Mouse (Mus musculus) small intestine, adult 2 months (tissue): ENCODE data around the gene Slc25a16. TPM values are rescaled to one million over a fixed set of nuclear protein-coding genes. Genes with fewer than 3 reads are reported as not detected.
A peak's percentile ranks its signal among the peaks of the same experiment; 100 is the strongest.

Source experiments
- H3K27ac ChIP-seq: fragments of 200-500 bp; 2 replicates; pipeline ENCODE4 v1.5.1; 2012; ENCODE audit warnings: low read depth, low read length, control low read depth, inconsistent platforms; ENCODE audit not compliant: insufficient read depth
- H3K27me3 ChIP-seq: fragments of 200-500 bp; 2 replicates; pipeline ENCODE4 v1.6.1; 2012; ENCODE audit warnings: mild to moderate bottlenecking, moderate library complexity, low read length, inconsistent platforms; ENCODE audit not compliant: control insufficient read depth, insufficient read depth
- H3K36me3 ChIP-seq: fragments of 200-500 bp; 2 replicates; pipeline ENCODE4 v1.6.1; 2012; ENCODE audit warnings: mild to moderate bottlenecking, low read length, control low read depth, inconsistent platforms; ENCODE audit not compliant: control insufficient read depth, insufficient read depth
- H3K4me1 ChIP-seq: fragments of 200-500 bp; 2 replicates; pipeline ENCODE4 v1.6.1; 2012; ENCODE audit warnings: low read length, inconsistent platforms, mixed read lengths; ENCODE audit not compliant: control insufficient read depth, insufficient read depth, insufficient read length
- H3K4me3 ChIP-seq: fragments of 200-500 bp; 2 replicates; pipeline ENCODE4 v1.5.1; 2012; ENCODE audit warnings: low read depth, mild to moderate bottlenecking, control low read depth, inconsistent platforms, low read length, moderate library complexity
- CTCF ChIP-seq: fragments of 200-500 bp; IDR thresholded peaks from 2 replicates; pipeline ENCODE4 v1.5.1; 2012; ENCODE audit warnings: low read depth, mild to moderate bottlenecking, control low read depth, inconsistent platforms, low read length, moderate library complexity, mixed read lengths; ENCODE audit not compliant: insufficient replicate concordance, insufficient read length; ENCODE audit errors: extremely low read depth
- POLR2A ChIP-seq: fragments of 200-500 bp; IDR thresholded peaks from 2 replicates; pipeline ENCODE4 v1.6.1; 2012; ENCODE audit warnings: low read depth, mild to moderate bottlenecking, control low read depth, inconsistent platforms, low read length, moderate library complexity
- WGBS: fragments of 180-500 bp; shearing (Covaris S2); methylation state at CpG from one replicate; pipeline ENCODE4 v1.1.7; 2018; 5-methylcytosine and 5-hydroxymethylcytosine counted together
- polyA plus RNA-seq: library from polyadenylated mRNA; depleted of rRNA; stranded (reverse); fragments of >200 nt; gene quantifications from 2 replicates; pipeline ENCODE4 v1.2.3, GENCODE M21; 2012; rRNA removed

The Slc25a16 gene
- polyA plus RNA-seq = 25.3 and 31.0 TPM in 2 replicates

DNA sequence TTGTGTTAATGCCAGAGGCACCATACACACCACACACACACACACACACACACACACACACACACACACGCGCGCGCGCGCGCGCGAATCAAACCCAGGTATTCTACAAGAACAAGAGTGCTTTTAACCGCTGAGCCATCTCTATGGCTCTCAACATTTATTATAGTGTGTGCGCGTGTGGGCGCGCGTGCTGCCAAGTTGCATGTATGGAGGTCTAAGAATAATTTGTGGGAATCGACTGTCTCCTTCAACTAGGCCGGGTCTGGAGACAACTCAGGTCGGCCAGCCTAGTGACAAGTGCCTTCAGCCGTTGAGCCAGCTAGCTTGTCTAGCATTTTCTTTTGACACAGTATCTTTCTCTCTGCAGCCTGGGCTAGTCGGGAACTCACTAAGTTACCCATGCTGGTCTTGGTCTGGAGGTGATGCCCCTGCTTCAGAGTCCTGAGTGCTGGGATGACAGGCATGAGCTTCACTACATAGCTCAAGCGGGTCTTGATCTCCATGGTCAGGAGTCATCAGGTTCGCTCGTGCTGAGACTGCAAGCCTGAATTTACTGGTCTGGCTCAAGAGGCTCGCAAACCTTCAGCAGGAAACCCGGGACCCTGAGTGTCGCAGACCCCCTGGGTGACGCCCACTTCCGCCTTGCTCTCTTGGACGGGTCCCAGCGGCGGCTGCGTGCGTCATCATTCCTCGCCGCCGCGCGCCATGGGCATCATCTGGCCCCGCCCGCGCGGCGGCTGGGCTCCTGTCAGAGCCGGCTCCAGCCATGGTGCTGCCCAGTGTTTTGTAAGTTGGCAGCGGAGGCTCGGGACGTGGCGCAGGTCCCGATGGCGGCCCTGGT, at the start of gene Slc25a16:
Gene Slc25a16 (plus strand): TSS at position 709 of the 841 bp plus-strand sequence.
- Histone ChIP-seq H3K4me3 (peak within 1 kb of the TSS; percentile 92), H3K4me1 (no peaks in the 10 kb centered on the region), H3K27me3 (no peaks in the 10 kb centered on the region), H3K27ac (peak within 1 kb of the TSS; percentile 54), H3K36me3 (no peaks in the 10 kb centered on the region)
- TF ChIP-seq CTCF = no peak
- peak; percentile 67; the same call in 1 of the 2 replicates for TF ChIP-seq POLR2A
- WGBS = 4% methylated on average over 50 of the region's 50 CpGs

DNA sequence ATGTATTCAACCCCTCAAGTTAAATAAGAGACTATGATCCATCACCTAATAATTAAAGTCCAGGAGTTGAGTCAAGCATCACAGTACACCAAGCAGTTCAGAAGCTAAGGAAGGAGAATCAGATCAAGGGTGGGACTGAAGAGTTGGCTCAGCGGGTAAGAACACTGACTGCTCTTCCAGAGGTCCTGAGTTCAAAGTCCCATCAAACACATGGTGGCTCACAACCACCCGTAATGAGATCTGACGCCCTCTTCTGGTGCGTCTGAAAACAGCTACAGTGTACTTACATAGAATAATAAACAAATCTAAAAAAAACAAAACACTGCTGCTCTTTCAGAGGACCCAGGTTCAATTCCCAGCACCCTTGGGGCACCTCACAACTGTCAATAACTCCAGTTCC, 45.6 kb upstream of the Slc25a16 start:
- H3K27me3 ChIP-seq = no peaks in the 10 kb centered on the region
- WGBS = 73% methylated on average over 4 of the region's 4 CpGs
- TF ChIP-seq CTCF (no peak), POLR2A (no peak)
- no peak overlapping the region for H3K27ac ChIP-seq
- H3K4me3 ChIP-seq = no peak overlapping the region
- no peaks in the 10 kb centered on the region for H3K36me3 ChIP-seq
- no peaks in the 10 kb centered on the region for H3K4me1 ChIP-seq

DNA sequence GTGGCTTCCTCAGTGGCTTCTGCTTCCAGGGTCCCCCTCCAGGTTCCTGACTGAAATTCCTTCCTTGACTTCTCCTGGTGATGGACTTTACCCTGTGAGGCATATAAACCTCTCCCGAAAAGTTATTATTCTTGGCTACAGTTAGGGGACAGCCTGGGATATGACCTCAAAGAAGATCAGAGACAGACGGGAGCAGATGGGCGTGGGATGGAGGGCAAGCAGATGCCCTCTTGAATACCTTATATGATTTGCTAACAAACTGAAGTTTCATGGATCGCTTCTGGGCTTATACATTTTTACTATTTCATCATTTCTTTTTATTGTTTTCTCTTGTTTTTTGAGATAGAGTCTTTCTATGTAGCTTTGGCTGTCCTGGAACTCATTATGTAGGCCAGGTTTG, 44.9 kb upstream of the Slc25a16 start:
- no peaks in the 10 kb centered on the region for H3K27me3 ChIP-seq

GRCm38 (mm10) chr10:62878056-62878455, 42.4 kb upstream of the Slc25a16 start:
- H3K4me1 ChIP-seq = no peaks in the 10 kb centered on the region
- 91% methylated on average over 13 of the region's 13 CpGs for WGBS
- H3K27ac ChIP-seq = no peak overlapping the region
- H3K36me3 ChIP-seq = no peaks in the 10 kb centered on the region
- no peaks in the 10 kb centered on the region for H3K27me3 ChIP-seq
- no peak overlapping the region for H3K4me3 ChIP-seq
- no peak for TF ChIP-seq CTCF
- no peak for TF ChIP-seq POLR2A

More for the DNA sequence above, 44.9 kb upstream of the Slc25a16 start:
- no peak for TF ChIP-seq POLR2A
- TF ChIP-seq CTCF = no peak
- Histone ChIP-seq H3K4me1 (no peaks in the 10 kb centered on the region), H3K36me3 (no peaks in the 10 kb centered on the region), H3K27ac (no peak overlapping the region), H3K4me3 (no peak overlapping the region)
- 41% methylated on average over 4 of the region's 4 CpGs for WGBS

- Histone ChIP-seq H3K4me3 (no peak overlapping the region), H3K27ac (no peak overlapping the region), H3K4me1 (no peaks in the 10 kb centered on the region), H3K27me3 (no peaks in the 10 kb centered on the region; the same call in 1 of the 2 replicates), H3K36me3 (no peaks in the 10 kb centered on the region)
- 51% methylated on average over 5 of the region's 5 CpGs for WGBS
- peak; percentile 42; the same call in 1 of the 2 replicates for TF ChIP-seq CTCF
- TF ChIP-seq POLR2A = no peak
Observed at GRCm38 (mm10) chr10:62881211-62881610, 39.2 kb upstream of the Slc25a16 start.

DNA sequence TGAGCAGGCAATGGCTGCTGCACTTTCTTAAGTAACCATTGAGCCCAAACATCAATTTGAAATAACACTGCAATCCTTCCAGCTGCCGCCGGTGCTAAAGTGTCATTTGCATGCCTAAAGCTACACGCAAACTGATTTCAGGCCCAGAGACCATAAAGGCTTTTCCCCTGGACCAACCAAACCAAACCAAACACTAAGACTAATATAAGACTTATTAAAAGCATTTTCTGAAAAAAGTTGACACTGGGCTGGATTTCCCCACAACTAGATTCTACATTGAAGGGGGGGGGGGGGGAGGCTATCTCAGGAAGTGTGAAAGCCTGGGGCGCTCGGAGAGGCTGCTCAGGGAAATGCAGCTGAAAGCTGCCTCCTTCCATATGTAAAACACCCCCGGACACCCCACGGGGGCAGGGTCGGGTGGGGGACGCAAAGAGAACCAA, 36.5 kb upstream of the Slc25a16 start:
- H3K36me3 ChIP-seq = no peaks in the 10 kb centered on the region
- 64% methylated on average over 9 of the region's 9 CpGs for WGBS

GRCm38 (mm10) chr10:62884517-62884916, 35.9 kb upstream of the Slc25a16 start:
- WGBS = 56% methylated on average over 1 of the region's 1 CpGs
- H3K27ac ChIP-seq = no peak overlapping the region
- H3K4me3 ChIP-seq = no peak overlapping the region
- TF ChIP-seq POLR2A = no peak
- no peaks in the 10 kb centered on the region for H3K4me1 ChIP-seq
- no peaks in the 10 kb centered on the region for H3K36me3 ChIP-seq
- peaks cover 8% of the 10 kb centered on the region for H3K27me3 ChIP-seq

More for the DNA sequence above, 36.5 kb upstream of the Slc25a16 start:
- H3K27ac ChIP-seq = no peak overlapping the region
- TF ChIP-seq POLR2A = no peak
- TF ChIP-seq CTCF = no peak
- no peak overlapping the region for H3K4me3 ChIP-seq
- peaks cover 8% of the 10 kb centered on the region for H3K27me3 ChIP-seq
- no peaks in the 10 kb centered on the region for H3K4me1 ChIP-seq
